Mouse (Mus musculus) G1E (cell line): ENCODE data around the gene Tamm41.

ENCODE experiments used
- CTCF ChIP-seq: IDR thresholded peaks from 2 replicates; pipeline ENCODE4 v1.5.1; 2012; ENCODE audit warnings: low read depth, low read length, inconsistent platforms, mixed read lengths
- GATA1 ChIP-seq: IDR thresholded peaks from 2 replicates; pipeline ENCODE4 v1.6.1; 2012; ENCODE audit warnings: borderline replicate concordance, low read length, inconsistent platforms, mixed read lengths

- no peak for TF ChIP-seq CTCF
- no peak for TF ChIP-seq GATA1
These were observed 10.1 kb upstream of the Tamm41 start for GRCm38 (mm10) chr6:115047816-115048215.
